8 mouse cellular contexts compared by ENCODE assay signal in the genomic region with DNA sequence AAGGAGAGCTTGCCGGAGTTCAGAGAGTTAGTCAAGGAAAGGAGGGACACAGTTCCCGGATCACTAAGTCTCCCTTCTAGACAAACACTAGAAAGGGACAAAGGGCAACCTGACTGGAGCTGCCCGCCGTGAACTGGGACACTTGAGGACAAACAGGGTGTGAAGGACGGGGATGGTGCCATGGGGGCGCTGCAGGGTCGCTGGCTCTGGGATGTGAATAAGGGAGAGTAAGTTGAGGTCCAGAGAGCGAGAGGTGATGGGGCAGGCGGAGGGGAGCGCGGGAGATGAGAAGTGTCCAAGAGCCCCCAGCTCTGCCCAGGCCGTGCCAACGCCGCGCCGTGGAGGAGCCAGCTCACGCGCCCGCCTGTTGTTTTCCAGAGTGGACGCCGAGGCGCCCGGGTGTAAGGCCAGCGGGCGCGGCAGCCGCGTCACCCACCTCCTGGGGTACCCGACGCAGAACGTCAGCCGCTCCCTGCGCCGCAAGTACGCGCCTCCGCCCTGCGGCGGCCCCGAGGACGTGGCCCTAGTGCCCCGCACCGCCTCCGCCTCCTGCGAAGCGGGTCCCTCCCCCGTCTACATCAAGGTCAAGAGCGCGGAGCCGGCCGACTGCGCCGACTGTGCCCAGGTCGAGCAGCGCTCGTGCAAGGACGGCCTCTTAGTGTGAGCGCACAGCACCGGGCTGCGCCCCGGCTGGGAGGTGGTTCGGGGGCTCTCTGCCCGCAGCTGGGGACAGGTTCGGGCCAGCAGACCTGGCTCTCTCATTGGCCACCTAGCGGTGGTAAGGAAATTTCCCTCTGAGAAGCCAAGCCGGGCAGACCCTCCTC. TPM values are rescaled to one million over a fixed set of nuclear protein-coding genes. Genes with fewer than 3 reads are reported as not detected.
DNase-seq lines count a peak whose midpoint lies in the region; ATAC-seq and TF ChIP-seq lines count a peak whose summit lies in the region.

No protein-coding gene starts in this region.

- peaks cover 25% of the 10 kb centered on the region for H3K4me1 ChIP-seq in E14TG2a.4 (replicated peaks; ENCODE audit: low read depth, low read length)
- peaks cover 3% of the 10 kb centered on the region; the same call in 1 of the 2 replicates for H3K4me1 ChIP-seq in lung, embryonic 14.5 days (ENCODE audit: insufficient read depth)
- no peaks in the 10 kb centered on the region; the same call in none of the 2 replicates for H3K4me1 ChIP-seq in thymus, adult 2 months (replicated peaks; ENCODE audit: control insufficient read depth, insufficient read depth, low read length)

- ATAC-seq in hematopoietic stem cell, adult 5-6 weeks (replicated peaks in 1 of 2; ENCODE audit: insufficient read depth in 1 of 2, low FRiP score in 2 of 2, low TSS enrichment in 1 of 2, low read depth in 1 of 2, poor library complexity in 2 of 2, severe bottlenecking in 2 of 2): peak; percentile 71 to 87
- peak; percentile 84 for ATAC-seq in lung, embryonic 14.5 days (ENCODE audit: insufficient read depth)
- ATAC-seq in neutrophil, adult 5-6 weeks (ENCODE audit: extremely low read depth, insufficient number of reproducible peaks, low FRiP score, poor library complexity, severe bottlenecking): peak; percentile 69

- H3K4me3 ChIP-seq in E14TG2a.4 (replicated peaks; ENCODE audit: low read length): peak overlapping the region; percentile 86
- peak overlapping the region; percentile 61 for H3K4me3 ChIP-seq in lung, embryonic 14.5 days (ENCODE audit: low read depth, low read length)
- H3K4me3 ChIP-seq in thymus, adult 2 months (ENCODE audit: control insufficient read depth, insufficient read depth, low read length): peak overlapping the region; percentile 53

- H3K27me3 ChIP-seq in E14TG2a.4 (ENCODE audit: insufficient read depth, low read length): peaks cover 86% of the 10 kb centered on the region
- peaks cover 35% of the 10 kb centered on the region for H3K27me3 ChIP-seq in lung, embryonic 14.5 days (ENCODE audit: insufficient read depth, low read length)
- peaks cover 10% of the 10 kb centered on the region; the same call in 1 of the 2 replicates for H3K27me3 ChIP-seq in thymus, adult 2 months (ENCODE audit: control insufficient read depth, insufficient read depth, low read length)

- TF ChIP-seq CTCF in E14TG2a.4 (conservative IDR thresholded peaks at IDR 0.05; ENCODE audit: low read length): peak; percentile 33
- peak; percentile 82 for TF ChIP-seq CTCF in lung, embryonic 14.5 days (IDR thresholded peaks at IDR 0.05; ENCODE audit: low read depth)
- TF ChIP-seq CTCF in thymus, adult 2 months (IDR thresholded peaks at IDR 0.05; ENCODE audit: borderline replicate concordance, control insufficient read depth, extremely low read depth, insufficient read depth, low read length, poor library complexity): peak; percentile 79

- H3K36me3 ChIP-seq in E14TG2a.4 (ENCODE audit: insufficient read depth, low read length): no peaks in the 10 kb centered on the region
- H3K36me3 ChIP-seq in lung, embryonic 14.5 days (ENCODE audit: insufficient read depth): no peaks in the 10 kb centered on the region
- no peaks in the 10 kb centered on the region for H3K36me3 ChIP-seq in thymus, adult 2 months (ENCODE audit: control insufficient read depth, insufficient read depth, low read length)

- DNase-seq in cerebellum, adult 11-12 months: peak; percentile 78
- peak; percentile 83 for DNase-seq in forelimb bud, embryonic 11.5 days (ENCODE audit: low read depth, low spot score)
- DNase-seq in layer of hippocampus, adult 8-10 months (ENCODE audit: low spot score in 2 of 2): peak; percentile 40 to 44
- peak; percentile 86 for DNase-seq in lung, embryonic 14.5 days
- peak; percentile 63 for DNase-seq in thymus, adult 2 months

- WGBS in lung, embryonic 14.5 days: under 1% methylated on average over 64 of the region's 66 CpGs
- 2% methylated on average over 66 of the region's 66 CpGs for WGBS in thymus, adult 2 months

- TF ChIP-seq POLR2A in thymus, adult 2 months (IDR thresholded peaks at IDR 0.05; ENCODE audit: control insufficient read depth, extremely low read depth, insufficient read depth, low read length, poor library complexity): no peak

- H3K4me2 ChIP-seq in lung, embryonic 14.5 days: peak overlapping the region; percentile 99

- no peaks in the 10 kb centered on the region for H3K9me3 ChIP-seq in E14TG2a.4 (ENCODE audit: low read length)
- H3K9me3 ChIP-seq in lung, embryonic 14.5 days (ENCODE audit: low read depth, low read length): no peaks in the 10 kb centered on the region

- peak overlapping the region; percentile 58 for H3K9ac ChIP-seq in lung, embryonic 14.5 days

- H3K27ac ChIP-seq in lung, embryonic 14.5 days (ENCODE audit: low read depth): no peak overlapping the region
- H3K27ac ChIP-seq in thymus, adult 2 months (ENCODE audit: control insufficient read depth, insufficient read depth, low read length): no peak overlapping the region

RNA-seq across cellular contexts. Expression of a gene that starts 7.1 kb away (rescaled TPM):
- total RNA-seq in hematopoietic stem cell, adult 5-6 weeks (2017): not detected in 2 replicates
- under 1 TPM in 3 of 4 experiments, not detected in 1; 0.56 to 0.71 (median 0.64) TPM for total RNA-seq in layer of hippocampus, adult 8-10 months (2022)
- 0.24 TPM in 1 of 2 replicates, not detected in the other for polyA plus RNA-seq in lung, embryonic 14.5 days (2014; fragmentation: Nextera tagmentation; extraction: Ambion mirVana)
- not detected in 2 replicates for total RNA-seq in neutrophil, adult 5-6 weeks (2017)
- polyA plus RNA-seq in thymus, adult 2 months (2012; rRNA removed): 1.8 and 1.9 TPM in 2 replicates

RNA-seq across cellular contexts. Expression of a gene that starts 27.5 kb away (rescaled TPM):
- total RNA-seq in hematopoietic stem cell, adult 5-6 weeks (2017): 0.50 and 1.3 TPM in 2 replicates
- under 1 TPM in 2 of 4 experiments, not detected in 2; 0.59 to 0.92 TPM for total RNA-seq in layer of hippocampus, adult 8-10 months (2022)
- polyA plus RNA-seq in lung, embryonic 14.5 days (2014; fragmentation: Nextera tagmentation; extraction: Ambion mirVana): not detected in 2 replicates
- total RNA-seq in neutrophil, adult 5-6 weeks (2017): 1.9 and 2.3 TPM in 2 replicates
- polyA plus RNA-seq in thymus, adult 2 months (2012; rRNA removed): 7.2 and 10.9 TPM in 2 replicates

RNA-seq across cellular contexts. Expression of a gene that starts 39.5 kb away (rescaled TPM):
- total RNA-seq in hematopoietic stem cell, adult 5-6 weeks (2017): not detected in 2 replicates
- under 1 TPM in 1 of 4 experiments, not detected in 3; 0.25 TPM for total RNA-seq in layer of hippocampus, adult 8-10 months (2022)
- polyA plus RNA-seq in lung, embryonic 14.5 days (2014; fragmentation: Nextera tagmentation; extraction: Ambion mirVana): not detected in 2 replicates
- total RNA-seq in neutrophil, adult 5-6 weeks (2017): 0.35 TPM in 1 of 2 replicates, not detected in the other
- not detected in 2 replicates for polyA plus RNA-seq in thymus, adult 2 months (2012; rRNA removed)

RNA-seq across cellular contexts. Expression of a gene that starts 42.3 kb away (rescaled TPM):
- 1.2 and 2.9 TPM in 2 replicates for total RNA-seq in hematopoietic stem cell, adult 5-6 weeks (2017)
- total RNA-seq in layer of hippocampus, adult 8-10 months (2022): 1 to 10 TPM; 4.7 to 7.4 (median 5.6) TPM
- polyA plus RNA-seq in lung, embryonic 14.5 days (2014; fragmentation: Nextera tagmentation; extraction: Ambion mirVana): 4.2 and 5.1 TPM in 2 replicates
- total RNA-seq in neutrophil, adult 5-6 weeks (2017): 3.9 and 4.4 TPM in 2 replicates
- polyA plus RNA-seq in thymus, adult 2 months (2012; rRNA removed): 0.15 and 0.56 TPM in 2 replicates
